Mouse (Mus musculus) ES-Bruce4 (cell line): Measurements from ENCODE around the gene 4930522H14Rik. TPM values are rescaled to one million over a fixed set of nuclear protein-coding genes. Genes with fewer than 3 reads are reported as not detected.

Experiments
- H3K27ac ChIP-seq: 2 replicates; pipeline ENCODE4 v1.5.1; 2012; ENCODE audit warnings: low read length, inconsistent platforms; ENCODE audit not compliant: insufficient read depth
- H3K27me3 ChIP-seq: 2 replicates; pipeline ENCODE4 v1.6.1; 2012; ENCODE audit warnings: mild to moderate bottlenecking, low read length, inconsistent platforms; ENCODE audit not compliant: control insufficient read depth, poor library complexity, insufficient read depth, severe bottlenecking
- H3K36me3 ChIP-seq: 2 replicates; pipeline ENCODE4 v1.6.1; 2012; ENCODE audit warnings: inconsistent platforms, mild to moderate bottlenecking, low read length, moderate library complexity; ENCODE audit not compliant: control insufficient read depth, poor library complexity, insufficient read depth, severe bottlenecking
- H3K4me1 ChIP-seq: one replicate; pipeline ENCODE4 v1.8.1; 2011; ENCODE audit warnings: low read length; ENCODE audit not compliant: control insufficient read depth, insufficient read depth
- H3K4me3 ChIP-seq: 2 replicates; pipeline ENCODE4 v1.5.1; 2011; ENCODE audit warnings: low read depth, mild to moderate bottlenecking, low read length
- H3K9ac ChIP-seq: 2 replicates; pipeline ENCODE4 v1.6.1; 2012; ENCODE audit warnings: low read depth, mild to moderate bottlenecking, inconsistent platforms; ENCODE audit not compliant: poor library complexity, severe bottlenecking
- H3K9me3 ChIP-seq: replicated peaks from 2 replicates; pipeline ENCODE4 v1.6.1; 2012; ENCODE audit warnings: mild to moderate bottlenecking, low read length, inconsistent platforms; ENCODE audit not compliant: control insufficient read depth, poor library complexity, insufficient read depth, severe bottlenecking
- CTCF ChIP-seq: IDR thresholded peaks from one replicate; pipeline ENCODE4 v1.8.1; 2011; ENCODE audit warnings: low read depth, low read length
- EP300 ChIP-seq: IDR thresholded peaks from 2 replicates; pipeline ENCODE4 v1.6.1; 2011; ENCODE audit warnings: low read depth, low read length; ENCODE audit not compliant: insufficient read depth
- POLR2A ChIP-seq: IDR thresholded peaks from one replicate; pipeline ENCODE4 v1.8.1; 2011; ENCODE audit warnings: low read length; ENCODE audit not compliant: insufficient read depth
- polyA plus RNA-seq: library from polyadenylated mRNA; stranded (reverse); fragments of >200 nt; gene quantifications from 2 replicates; pipeline ENCODE4 v1.2.4, GENCODE M21; 2011; ENCODE audit warnings: low read depth; ENCODE audit not compliant: missing spikeins, insufficient read depth, insufficient read length

4930522H14Rik gene
- polyA plus RNA-seq, 1 experiment: not detected

- Histone ChIP-seq H3K4me3 (no peak overlapping the region), H3K36me3 (peaks cover 3% of the 10 kb centered on the region), H3K9ac (no peak overlapping the region), H3K27ac (no peak overlapping the region), H3K27me3 (no peaks in the 10 kb centered on the region), H3K4me1 (peaks cover 1% of the 10 kb centered on the region), H3K9me3 (no peaks in the 10 kb centered on the region)
- TF ChIP-seq EP300 (no peak), CTCF (no peak), POLR2A (no peak)
These were observed 58.5 kb downstream of the 4930522H14Rik start for GRCm38 (mm10) chr4:109472566-109472965.

- peaks cover 1% of the 10 kb centered on the region for H3K4me1 ChIP-seq
- peaks cover 3% of the 10 kb centered on the region for H3K36me3 ChIP-seq
- TF ChIP-seq EP300: no peak
- no peak for TF ChIP-seq CTCF
- TF ChIP-seq POLR2A: no peak
- H3K27ac ChIP-seq: no peak overlapping the region
- H3K4me3 ChIP-seq: no peak overlapping the region
- H3K9ac ChIP-seq: no peak overlapping the region
- H3K9me3 ChIP-seq: no peaks in the 10 kb centered on the region
- H3K27me3 ChIP-seq: no peaks in the 10 kb centered on the region
These were observed 59.5 kb downstream of the 4930522H14Rik start for GRCm38 (mm10) chr4:109471606-109472005.

GRCm38 (mm10) chr4:109467687-109468086 lies 63.4 kb downstream of the 4930522H14Rik start:
- Histone ChIP-seq H3K36me3 (peaks cover 3% of the 10 kb centered on the region), H3K4me3 (no peak overlapping the region), H3K9me3 (no peaks in the 10 kb centered on the region), H3K27me3 (no peaks in the 10 kb centered on the region), H3K27ac (no peak overlapping the region), H3K4me1 (no peaks in the 10 kb centered on the region), H3K9ac (no peak overlapping the region)
- TF ChIP-seq POLR2A (no peak), EP300 (no peak), CTCF (no peak)

- no peaks in the 10 kb centered on the region for H3K4me1 ChIP-seq
- TF ChIP-seq POLR2A: no peak
These were observed 67.2 kb downstream of the 4930522H14Rik start for GRCm38 (mm10) chr4:109463892-109464291.

GRCm38 (mm10) chr4:109460421-109461179 lies 70.5 kb downstream of the 4930522H14Rik start:
- Histone ChIP-seq H3K9ac (no peak overlapping the region), H3K27ac (no peak overlapping the region), H3K4me3 (no peak overlapping the region), H3K4me1 (no peaks in the 10 kb centered on the region), H3K36me3 (no peaks in the 10 kb centered on the region), H3K27me3 (no peaks in the 10 kb centered on the region), H3K9me3 (no peaks in the 10 kb centered on the region)
- TF ChIP-seq POLR2A (no peak), CTCF (no peak), EP300 (no peak)

More at GRCm38 (mm10) chr4:109463892-109464291, 67.2 kb downstream of the 4930522H14Rik start:
- Histone ChIP-seq H3K36me3 (no peaks in the 10 kb centered on the region), H3K27me3 (no peaks in the 10 kb centered on the region), H3K9ac (no peak overlapping the region), H3K4me3 (no peak overlapping the region), H3K9me3 (no peaks in the 10 kb centered on the region), H3K27ac (no peak overlapping the region)

- Histone ChIP-seq H3K27ac (no peak overlapping the region), H3K9ac (no peak overlapping the region), H3K27me3 (no peaks in the 10 kb centered on the region), H3K9me3 (no peaks in the 10 kb centered on the region), H3K36me3 (no peaks in the 10 kb centered on the region; the same call in 1 of the 2 replicates), H3K4me3 (no peak overlapping the region), H3K4me1 (no peaks in the 10 kb centered on the region)
- TF ChIP-seq POLR2A (no peak), CTCF (no peak), EP300 (no peak)
These were observed 74.3 kb downstream of the 4930522H14Rik start for GRCm38 (mm10) chr4:109456821-109457220.

Other genes starting within 250 kb of the 4930522H14Rik start
- gene Ttc39a, start 124.7 kb downstream of the 4930522H14Rik start, polyA plus RNA-seq: 2.1 and 3.0 TPM in 2 replicates
- gene Rnf11, start 46.6 kb downstream of the 4930522H14Rik start, polyA plus RNA-seq: 31.6 and 33.1 TPM in 2 replicates
- 1.1 and 1.9 TPM in 2 replicates for gene Cdkn2c, start 135.9 kb upstream of the 4930522H14Rik start, polyA plus RNA-seq
- 88.3 and 89.1 TPM in 2 replicates for gene Faf1, start 145.3 kb upstream of the 4930522H14Rik start, polyA plus RNA-seq